Mouse (Mus musculus): ENCODE results near the gene Cyp3a16.
"Not testable (repeated sequence)": the region's sequence is repeated elsewhere in the genome, so short reads cannot be mapped to it uniquely, and the experiment has no call there.

The Cyp3a16 gene

DNA sequence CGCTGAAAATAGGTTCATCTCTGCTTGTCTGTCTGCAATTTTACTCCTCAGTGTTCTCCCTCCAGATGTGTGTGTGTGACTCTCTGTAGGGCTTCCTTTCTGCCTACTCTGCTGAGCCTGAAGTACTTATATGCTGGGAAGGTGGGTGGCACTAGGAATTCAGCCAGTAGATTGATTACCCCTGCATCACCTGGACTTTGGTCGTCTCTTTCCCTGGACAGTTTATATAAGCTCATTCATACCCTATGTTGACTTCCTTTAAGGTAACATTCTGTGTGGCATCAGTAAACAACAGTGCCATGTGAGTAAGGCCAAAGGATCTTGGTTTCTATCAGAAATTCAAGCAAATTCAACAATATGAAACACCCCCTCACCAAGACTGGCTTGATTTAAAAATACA is at the start of gene Cyp3a16:
Gene Cyp3a16 (minus strand): TSS at position 101 of the 400 bp plus-strand sequence.
- DNase-seq = not testable (repeated sequence)

DNA sequence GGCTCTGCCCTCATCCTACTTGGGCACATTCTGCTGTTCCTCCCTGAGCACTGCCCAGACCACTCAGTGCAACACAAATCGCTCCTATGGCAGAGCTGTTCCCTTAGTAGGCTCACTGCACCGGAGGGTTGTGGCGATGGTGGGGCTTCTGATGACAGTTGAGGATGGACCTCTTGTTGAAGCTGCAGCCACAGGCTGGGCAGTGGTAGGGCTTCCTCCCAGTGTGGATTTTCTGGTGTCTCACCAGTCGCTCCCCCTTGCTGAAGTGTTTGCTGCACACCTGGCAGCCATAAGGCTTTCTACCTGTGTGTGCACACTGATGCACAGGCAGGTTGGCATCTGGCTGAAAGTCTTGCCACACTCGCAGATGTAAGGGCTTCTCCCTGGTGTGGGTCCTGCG is 20.8 kb upstream of the Cyp3a16 start:
- no peak for DNase-seq

DNA sequence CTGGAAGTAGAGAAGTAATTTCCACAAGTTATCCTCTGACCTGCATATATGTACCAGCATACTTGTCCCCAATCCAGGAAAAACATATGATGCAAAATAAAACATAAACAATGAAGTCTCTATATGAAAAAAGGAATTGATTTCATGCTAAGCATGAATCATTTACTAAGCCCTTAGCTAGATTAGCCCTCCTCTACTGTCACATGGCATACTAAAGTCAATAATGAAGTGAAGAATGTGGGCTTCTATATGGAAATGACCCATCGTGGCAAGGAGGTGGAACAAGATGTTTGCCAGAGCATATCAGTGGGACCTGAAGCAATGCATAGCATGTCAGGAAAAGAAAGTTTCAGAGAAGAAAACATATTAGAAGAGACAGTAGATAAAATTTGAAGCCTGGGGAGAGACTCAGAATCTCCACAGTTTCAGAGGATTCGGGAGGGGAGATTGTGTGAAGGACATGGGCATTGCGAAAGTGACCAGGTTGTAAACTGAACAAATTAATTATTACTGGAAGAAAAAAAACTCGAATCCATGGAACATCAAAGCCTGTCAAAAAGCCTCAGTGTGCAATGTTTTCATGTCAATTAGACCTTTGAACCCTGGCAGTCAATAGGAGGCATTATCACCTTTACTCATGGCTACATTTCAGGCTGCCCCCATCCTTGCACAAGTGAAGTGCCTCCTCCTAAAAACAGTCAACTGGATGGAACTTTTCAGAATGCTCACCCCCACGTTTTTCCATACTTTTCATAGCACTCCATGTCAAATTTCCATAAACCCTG is 5.0 kb downstream of the Cyp3a16 start:
- no peak for DNase-seq

DNA sequence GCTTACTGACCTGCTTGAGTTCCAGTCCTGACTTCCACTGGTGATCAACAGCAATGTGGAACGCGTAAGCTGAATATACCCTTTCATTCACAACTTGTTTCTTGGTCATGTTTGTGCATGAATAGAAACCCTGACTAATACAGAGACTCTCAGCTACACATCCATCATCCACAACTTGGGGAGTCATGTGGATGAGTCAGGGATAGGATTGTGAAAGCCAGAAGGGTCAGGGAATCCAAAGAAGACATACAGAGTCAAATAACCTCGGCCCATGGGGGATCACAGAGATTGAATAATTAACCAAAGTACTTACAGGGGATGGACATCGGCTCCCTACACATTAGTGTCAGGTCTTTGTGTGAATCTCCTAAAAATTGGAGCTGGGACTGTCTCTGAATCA is 7.2 kb downstream of the Cyp3a16 start:
- DNase-seq = no peak

DNA sequence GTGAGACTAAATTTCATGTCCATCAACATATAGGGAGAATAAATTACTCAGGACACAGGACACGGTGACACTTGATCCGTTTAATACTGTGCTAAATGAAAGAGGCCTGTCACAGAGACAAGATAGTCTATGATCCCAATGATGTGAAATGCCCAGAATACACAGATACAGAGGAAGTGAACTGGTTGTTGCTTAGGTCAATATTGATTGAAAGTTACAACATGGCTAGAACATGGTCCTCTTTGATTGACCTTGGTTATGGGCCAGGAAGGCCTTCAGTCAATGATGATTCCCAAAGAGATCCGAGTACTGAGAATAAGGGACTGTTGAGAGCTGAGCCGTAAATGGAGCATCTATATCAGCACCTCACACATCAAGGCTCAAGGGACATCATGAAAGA is 15.1 kb downstream of the Cyp3a16 start:
- DNase-seq = no peak

DNA sequence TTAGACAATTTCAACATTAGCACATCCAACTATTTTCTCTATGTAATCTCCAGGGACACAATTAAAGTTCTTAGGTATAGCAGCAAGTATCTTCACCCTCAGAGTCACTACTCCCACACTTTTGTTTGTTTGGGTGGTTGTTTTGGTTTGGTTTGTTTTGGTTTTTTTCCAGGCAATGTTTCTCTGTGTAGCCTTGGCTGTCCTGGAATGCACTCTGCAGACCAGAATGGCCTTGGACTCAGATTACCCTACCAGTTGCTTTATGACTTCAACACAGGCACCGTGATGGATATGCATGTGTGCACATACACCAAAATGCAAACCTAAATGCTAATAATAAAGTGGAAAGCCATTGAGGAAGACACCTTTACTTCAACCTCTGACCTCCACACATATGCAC is 35.8 kb downstream of the Cyp3a16 start:
- DNase-seq = no peak

DNA sequence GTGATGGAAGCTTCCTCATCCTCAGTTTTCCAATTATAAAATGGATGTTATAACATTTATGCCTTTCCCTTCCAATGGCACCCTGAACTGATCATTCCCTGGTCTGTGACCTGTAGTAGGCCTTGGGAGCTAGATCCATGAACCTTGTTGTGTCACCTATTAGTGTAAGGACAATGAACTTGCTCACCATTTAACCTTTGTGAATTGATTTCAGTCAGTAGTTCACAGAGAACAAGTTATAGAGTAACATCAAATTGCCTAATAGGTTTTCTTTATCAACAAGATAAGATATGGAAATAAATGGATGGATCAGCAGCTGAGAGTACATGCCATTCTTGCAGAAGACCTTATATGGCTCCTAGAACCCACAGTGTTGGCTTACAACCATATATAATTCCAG is 38.5 kb downstream of the Cyp3a16 start:
- DNase-seq = no peak

DNA sequence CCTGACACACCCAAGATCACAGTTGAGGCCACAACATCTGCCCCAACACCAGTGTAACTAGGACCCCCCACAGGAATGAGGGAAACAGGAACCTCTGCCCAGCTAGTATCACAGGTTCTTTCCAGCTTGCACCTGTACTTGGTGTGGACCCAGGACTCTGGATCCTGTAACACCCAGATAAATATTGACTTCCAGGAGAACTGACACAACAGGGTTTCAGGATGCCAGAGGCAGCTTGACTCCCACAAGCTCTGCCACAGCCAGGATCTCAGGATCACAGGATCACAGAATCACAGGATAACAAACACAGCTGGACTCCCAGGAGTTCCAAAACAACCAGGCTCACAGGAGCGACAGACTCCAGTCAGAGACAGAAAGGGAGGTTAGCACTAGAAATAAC is 47.2 kb downstream of the Cyp3a16 start:
- DNase-seq = no peak

DNA sequence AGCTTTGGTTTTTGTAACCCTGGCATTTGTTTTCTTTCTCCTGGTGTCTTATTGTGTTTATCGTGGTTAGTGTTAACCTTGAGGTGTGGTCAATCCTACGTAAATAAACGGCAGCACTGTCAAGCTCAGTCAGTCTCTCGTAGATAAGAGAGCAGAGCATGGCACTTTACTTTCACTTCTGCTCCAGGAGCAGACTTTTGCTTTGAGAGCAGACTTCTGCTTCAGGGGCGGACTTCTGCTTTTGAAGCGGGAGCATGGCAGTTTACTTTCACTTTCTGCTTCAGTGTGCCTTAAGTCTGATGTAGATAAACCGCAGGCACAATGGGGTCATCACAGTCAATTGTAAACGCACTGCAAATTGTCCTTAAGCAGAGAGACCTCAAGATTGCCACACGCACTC is 54.1 kb downstream of the Cyp3a16 start:
- not testable (repeated sequence) for DNase-seq

Data from kidney, postnatal 14 days (tissue).